Mouse (Mus musculus) hematopoietic stem cell, adult 5-6 weeks (primary cell): Measurements from ENCODE around the gene Scarb1. TPM values are rescaled to one million over a fixed set of nuclear protein-coding genes. Genes with fewer than 3 reads are reported as not detected.

Source experiments
- ATAC-seq, 2 experiments: fragments of 125-278 bp in 1 of 2; replicated peaks in 1 of 2; 2 replicates each; pipeline ENCODE4 v1.8.0; 2016 to 2017; ENCODE audit warnings: inconsistent platforms in 2 of 2, mild to moderate bottlenecking in 2 of 2, moderate number of reproducible peaks in 2 of 2, low read depth in 1 of 2, moderate TSS enrichment in 1 of 2; ENCODE audit not compliant: low FRiP score in 2 of 2, poor library complexity in 2 of 2, severe bottlenecking in 2 of 2, insufficient read depth in 1 of 2, low TSS enrichment in 1 of 2
- total RNA-seq: library from RNA; stranded (forward); fragments of 172-1452, 232-1000 nt; gene quantifications from 2 replicates; pipeline ENCODE4 v1.2.3, GENCODE M21; 2017

The Scarb1 gene
- total RNA-seq, 1 experiment from 2014 or later, result 45.6 TPM

DNA sequence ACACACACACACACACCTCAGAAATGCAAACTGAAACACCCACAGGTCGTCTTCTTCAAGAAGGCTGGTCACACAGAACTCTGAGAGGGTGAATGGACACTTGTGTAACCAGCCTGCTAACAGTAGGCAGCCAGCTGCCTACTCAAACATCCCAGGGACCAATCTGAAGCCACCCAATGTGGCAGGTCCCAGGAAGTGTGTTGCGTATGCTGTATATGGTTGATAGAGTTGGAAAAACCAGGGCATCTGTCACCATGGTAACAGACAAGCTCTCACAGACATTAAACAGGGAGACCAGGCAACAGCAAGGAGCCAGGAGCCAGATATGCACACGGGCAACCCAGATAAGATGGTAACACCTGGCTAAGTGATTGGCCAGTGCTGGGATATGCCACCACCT, 19.1 kb downstream of the Scarb1 start:
- ATAC-seq, result no peak

DNA sequence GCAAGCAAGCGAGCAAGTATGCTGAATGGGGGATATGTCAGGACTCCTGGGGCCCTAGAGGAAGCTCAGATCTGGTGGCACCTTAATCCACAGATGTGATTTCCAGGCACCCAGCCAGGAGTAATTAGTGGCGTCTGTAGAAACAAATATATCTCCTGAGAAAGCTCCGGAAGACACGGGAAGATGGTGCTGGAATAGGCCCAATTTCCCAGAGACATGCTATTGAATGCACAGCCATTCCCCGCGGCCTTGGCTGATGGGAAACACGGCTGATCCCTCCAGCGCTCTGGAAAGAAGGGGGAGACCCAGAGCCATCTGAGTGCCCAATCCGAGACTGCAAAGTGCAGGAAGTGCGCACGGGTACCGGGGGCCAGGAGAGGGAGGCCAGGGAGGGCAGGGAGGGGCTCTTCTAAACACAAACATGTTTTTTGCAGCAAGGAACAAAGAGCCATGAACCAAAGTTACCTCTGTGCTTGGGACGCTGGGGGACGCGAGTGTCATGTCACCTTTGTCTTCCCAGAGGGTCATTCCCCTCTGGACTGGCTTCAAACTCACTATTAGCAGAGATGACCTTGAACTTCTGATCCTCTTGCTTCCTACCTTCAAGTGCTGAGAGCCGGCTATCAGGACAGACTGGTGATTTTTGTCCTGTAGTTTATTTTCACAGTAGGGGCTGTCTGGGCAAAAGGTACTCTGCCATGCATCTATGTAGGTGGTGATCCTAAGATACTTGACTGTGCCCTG, 21.7 kb downstream of the Scarb1 start:
- ATAC-seq, result no peak

- ATAC-seq, result no peak
These were observed 22.9 kb downstream of the Scarb1 start for GRCm38 (mm10) chr5:125317953-125318352.

DNA sequence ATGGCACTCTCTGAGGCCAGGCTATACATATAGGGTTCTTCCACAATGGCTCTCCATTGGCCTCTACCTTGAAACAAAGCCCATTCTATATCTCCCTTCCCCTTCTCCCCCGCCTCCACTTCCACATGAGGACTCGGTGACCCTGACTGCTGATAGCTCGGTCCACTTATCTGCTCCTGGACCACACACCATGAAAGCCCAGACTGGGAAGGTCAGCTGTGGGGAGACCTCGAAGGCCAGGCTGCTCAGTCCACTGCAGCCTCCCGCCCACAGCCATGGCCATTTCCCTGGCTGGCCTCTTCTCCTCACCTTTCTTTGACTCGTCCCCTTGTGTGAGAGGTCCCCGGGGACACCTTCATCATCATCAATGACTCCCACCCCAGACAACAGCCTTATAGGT, 23.6 kb downstream of the Scarb1 start:
- ATAC-seq, result no peak

DNA sequence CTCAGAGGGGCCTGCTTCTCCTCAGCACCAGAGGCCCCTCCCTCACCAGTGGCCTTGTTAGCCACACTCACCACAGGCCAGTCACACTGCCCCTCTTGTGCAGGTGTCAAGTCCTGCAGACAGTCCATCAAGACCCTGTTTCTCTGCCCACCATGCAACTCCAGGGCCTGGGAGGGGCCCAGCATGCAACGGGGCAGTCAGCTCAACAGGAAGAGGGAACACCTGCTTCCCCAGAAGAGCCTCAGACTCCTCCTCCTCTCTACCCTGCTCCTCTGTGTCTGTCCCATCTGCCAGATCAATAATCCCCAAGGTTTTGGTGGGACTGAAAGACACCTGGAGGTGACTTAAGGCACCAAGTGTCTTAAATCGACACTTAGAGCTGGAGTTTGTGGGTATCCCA, 24.1 kb downstream of the Scarb1 start:
- no peak for ATAC-seq

DNA sequence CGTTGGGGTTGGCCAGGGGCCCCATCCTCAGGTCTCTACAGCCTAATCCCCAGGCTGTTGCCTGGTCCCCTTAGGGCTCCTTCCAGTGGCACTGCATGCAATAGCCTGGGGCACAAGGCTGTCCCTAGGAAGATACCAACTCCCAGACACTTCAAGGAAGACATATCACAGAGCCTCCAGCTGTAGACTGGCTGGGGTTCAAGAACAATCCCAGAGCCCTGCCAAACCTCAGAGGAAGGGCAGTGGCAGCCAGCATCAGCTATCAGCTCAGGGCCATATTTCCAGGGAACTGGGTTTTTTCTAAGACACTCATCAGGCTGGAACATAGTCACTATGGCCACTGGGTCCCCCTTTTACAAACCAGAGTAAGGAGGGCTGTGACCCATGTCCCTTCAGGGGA, 25.8 kb downstream of the Scarb1 start:
- no peak for ATAC-seq

DNA sequence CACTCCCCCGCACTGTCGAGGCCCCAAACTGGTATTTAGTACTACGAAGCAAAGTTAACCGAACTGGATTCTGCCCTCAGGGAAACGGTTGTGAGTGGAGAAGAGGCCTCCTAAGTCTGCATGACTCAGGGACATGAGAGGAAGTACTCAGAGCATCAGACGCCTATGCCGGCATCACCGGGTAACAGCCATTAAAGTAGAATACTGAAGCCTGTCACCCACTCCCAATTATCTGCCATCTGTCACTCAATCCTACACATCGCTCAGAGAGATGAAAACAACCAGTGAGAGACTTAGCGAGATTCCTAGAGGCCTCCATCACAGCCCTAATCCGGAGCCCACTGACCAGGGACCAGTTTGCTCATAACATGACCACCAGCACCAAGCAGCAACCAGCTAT, 26.9 kb downstream of the Scarb1 start:
- ATAC-seq, result no peak

DNA sequence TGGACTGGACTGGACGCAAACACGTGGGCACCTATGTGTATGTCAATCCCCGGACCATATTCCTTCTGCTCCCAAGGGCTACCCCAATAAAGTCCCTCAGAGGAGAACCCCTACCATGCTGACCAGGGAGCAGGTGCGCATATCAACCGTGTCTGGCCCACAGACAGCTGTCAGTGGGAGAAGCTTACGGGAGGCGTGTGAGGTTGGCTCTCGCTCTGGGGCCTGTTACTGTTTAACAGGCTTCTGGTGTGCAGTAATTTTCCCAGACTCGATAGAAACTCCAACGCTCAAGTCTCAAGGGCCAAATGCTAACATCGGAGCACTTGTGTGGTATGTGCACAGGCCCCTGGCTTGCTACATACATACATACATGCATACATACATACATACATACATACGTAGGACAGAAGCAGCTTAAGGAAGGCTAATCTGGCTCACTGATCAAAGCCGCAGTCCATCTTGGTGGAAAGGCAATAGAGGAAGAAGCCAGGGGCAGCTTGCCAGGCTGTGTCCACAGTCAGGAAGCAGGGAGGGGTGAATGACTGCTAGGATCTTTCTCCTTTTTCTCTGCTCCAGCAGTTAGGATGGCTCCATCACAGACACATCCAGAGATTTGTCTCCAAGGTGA, 27.8 kb downstream of the Scarb1 start:
- ATAC-seq, result peak; percentile 51 to 63; a peak in 3 of 4 replicates

- ATAC-seq, result no peak
These were observed 29.9 kb downstream of the Scarb1 start for GRCm38 (mm10) chr5:125310986-125311385.

DNA sequence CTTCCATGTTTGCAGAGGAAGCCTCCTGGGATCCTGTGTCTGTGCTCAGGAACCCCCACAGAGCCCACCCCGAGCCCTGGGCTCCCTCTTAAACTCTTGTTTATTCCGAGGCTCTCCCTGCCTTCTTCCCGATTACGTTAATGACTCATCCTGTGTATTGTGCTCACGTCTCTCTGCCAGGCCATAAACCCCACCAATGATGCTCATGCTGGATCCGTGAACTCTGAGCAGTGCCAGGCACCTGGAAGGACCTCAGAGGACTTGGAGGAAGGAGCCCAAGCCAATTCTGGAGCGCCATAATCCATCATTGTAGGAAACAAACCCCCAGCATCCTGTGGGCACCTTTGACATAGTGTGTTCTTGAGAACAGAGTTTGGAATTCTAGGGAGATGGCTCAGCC, 31.7 kb downstream of the Scarb1 start:
- no peak for ATAC-seq

DNA sequence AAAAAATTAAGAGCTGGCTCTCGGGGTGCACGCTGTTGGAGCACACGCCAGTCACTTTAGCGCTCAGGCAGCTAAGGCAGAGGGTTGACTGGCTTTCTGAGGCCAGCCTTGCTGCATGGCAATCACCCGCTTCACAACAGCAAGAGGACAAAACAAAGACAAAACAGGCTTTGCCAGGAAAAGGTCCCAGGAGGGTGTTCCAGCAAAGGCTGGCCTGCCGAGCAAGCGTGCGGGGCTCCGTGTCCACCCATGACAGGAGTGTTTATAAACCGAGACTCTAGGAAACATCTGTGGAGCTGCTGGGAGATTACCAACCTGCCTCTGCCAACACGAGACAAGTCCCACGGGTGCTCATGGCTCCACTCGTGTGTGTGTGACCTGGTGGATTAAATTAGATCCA, 34.1 kb downstream of the Scarb1 start:
- no peak for ATAC-seq

GRCm38 (mm10) chr5:125306372-125306771, 34.5 kb downstream of the Scarb1 start:
- peak; percentile 49 to 76; a peak in 1 of 4 replicates for ATAC-seq

- ATAC-seq, result no peak
These were observed 35.4 kb downstream of the Scarb1 start for GRCm38 (mm10) chr5:125305229-125306081.

DNA sequence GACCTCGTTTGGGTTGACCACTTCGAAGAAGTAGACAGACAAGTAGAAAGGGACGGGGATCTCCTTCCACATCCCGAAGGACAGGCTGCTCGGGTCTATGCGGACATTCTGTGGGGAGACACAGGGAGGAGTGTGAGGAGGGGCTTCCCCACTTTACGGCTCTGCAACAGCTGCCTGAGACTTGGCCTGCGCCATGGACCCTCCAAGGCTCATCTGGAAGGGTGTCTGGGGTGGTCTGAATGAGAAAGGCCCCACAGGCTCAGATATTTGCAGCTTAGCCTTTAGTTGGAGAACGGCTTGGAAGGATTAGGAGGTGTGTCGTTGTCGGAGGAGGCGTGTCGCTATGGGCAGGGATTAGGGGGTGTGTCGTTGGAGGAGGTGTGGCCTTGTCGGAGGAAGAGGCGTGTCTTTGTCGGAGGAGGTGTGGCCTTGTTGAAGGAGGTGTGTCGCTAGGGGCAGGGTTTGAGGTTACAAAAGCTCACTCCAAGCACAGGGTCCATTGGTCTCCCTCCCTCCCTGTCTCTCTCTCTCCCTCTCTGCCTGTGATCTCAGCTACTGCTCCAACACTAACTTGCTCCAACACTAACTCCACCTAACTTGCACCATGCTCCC, 36.5 kb downstream of the Scarb1 start:
- ATAC-seq, result no peak

DNA sequence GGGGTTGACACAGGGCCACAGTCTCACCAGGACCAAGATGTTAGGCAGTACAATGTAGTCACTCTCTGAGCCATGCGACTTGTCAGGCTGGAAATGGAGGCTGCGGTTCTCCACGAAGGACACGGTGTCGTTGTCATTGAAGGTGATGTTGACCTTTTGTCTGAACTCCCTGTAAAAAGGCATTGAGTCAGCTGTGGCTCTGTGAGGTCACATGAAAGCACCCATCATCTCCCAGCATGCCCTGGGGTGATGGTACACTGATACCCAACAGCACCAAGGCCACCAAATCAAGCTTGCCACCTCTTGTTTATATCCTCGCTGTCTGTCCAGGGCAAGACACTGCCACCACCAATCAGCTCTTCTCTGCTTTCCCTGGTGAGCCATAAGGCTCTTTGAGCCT, 37.8 kb downstream of the Scarb1 start:
- no peak for ATAC-seq

DNA sequence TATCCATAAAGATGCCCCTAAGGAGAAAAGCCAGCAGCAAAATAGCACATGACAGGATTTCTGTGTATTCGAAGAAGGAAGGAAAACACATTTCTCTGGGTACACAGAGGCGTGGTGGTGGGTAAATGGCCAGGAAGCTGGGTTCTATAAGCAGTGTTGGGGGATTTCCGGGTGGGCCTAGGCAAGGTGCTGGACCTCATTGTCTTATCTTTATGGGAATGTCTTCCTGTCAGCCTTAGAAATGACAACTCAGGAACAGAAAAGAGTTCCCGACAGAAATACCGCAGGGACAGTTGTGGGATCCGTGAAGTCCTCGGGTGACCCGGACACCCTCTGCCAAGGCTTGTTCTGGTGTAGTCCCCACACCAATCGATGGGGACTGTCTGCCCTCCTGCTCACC, 42.7 kb downstream of the Scarb1 start:
- ATAC-seq, result no peak

DNA sequence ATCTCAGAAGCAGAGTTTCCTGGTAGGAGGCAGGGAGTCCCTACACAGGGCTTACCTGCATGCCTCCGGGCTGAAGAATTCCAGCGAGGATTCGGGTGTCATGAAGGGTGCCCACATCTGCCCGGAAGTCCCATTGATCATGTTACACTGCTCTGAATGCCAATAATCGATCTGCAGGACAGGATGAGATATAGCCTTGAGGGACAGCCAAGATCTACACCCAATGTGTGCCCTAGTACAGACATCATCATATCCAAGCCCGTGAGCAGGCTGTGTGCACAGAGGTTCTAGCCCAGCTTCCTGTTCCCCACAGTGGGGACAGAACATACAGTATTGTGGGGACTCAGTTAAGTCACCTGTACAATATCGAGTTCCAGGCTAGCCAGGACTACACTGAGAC, 43.7 kb downstream of the Scarb1 start:
- no peak for ATAC-seq

DNA sequence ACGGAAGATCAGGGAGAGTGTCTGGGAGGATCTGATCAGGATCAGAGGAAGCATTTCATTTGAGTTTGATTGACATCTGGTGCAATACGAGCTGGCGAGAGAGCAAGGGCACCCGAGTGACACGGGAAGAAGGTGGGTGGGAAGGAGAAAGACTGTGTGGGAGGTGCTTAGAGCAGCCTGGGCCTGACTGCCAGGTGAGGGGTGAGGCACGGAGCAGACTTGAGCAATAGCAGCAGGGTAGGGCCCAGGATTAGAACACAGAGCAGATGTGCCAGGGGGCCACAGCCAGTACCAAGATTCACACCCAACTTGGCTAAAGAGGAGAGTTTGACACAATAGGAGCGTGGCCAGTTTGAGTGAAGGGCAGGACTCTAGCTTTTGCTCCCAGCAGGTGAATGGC, 47.9 kb downstream of the Scarb1 start:
- ATAC-seq, result no peak
